Mouse (Mus musculus) telencephalon, adult 2 months (tissue): ENCODE results near the gene Klk5.

ENCODE experiments used
- DNase-seq: peaks from one replicate; pipeline ENCODE4 v3.0.0-alpha.2; 2011; ENCODE audit warnings: low read depth, low spot score

Gene Klk5

DNA sequence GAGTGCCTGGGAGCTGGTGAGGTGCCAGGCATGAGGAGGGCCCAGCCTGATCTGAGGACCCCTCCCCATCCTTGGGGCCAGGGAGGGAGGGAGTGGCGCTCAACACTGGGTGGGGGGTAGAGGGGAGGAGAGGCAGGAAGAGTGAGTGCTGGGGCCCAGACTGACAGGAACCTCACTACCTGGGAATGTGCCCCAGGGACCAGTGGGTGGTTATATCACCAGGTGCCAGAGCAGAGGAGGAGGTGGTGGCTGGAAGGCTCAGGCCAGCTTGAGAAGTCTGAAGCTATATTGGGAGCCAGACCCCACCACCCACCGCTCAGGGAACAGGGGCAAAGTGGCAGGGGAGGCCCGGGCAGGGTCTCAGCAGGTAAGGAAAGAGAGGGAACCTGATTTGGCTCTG is at the start of gene Klk5:
Klk5 (plus strand) TSS at position 271 of the 400 bp plus-strand sequence.
- no peak for DNase-seq

DNA sequence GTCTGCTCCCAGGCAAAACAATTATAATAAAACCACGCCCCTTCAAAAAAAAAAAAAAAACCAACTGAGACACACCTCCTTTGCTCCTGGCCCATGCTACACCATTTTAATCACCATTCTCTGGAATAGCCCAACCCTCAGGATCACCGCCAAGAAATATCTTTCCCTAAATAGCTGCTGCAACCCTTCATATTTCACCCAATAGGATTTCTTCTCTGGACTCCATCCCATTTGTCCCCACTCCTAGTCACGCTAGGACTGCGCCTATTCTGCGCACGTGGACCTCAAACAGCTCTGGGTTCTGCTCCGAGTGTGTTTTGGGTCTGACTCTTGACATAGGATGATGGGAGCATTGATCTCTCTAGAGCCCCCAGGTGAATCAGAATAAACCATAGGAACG is 45.4 kb upstream of the Klk5 start:
- no peak for DNase-seq

DNA sequence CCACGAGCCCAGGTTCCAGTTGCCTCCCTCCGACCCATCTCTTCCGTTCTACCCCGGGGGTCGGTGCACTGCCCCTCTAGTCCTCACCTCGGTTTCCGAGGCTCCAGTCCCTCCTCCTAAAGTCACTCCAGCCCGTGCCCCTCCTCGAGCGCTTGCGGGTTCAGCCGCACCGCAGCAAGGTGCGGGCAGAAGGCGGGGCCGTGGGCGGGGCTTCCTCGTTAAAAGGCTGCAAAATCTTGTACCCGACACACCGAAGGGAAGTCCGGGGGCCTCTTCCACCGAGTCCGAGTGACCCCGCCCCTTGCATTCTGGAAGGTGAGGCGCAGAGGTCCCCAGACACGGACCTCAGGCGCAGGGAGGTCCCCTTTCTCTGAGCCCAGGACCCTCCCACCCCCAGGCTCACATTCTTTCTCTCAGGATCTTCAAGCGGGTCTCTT is 44.4 kb upstream of the Klk5 start, which contains the start of gene Klk8:
Klk8 (plus strand) TSS at position 245 of the 437 bp plus-strand sequence.
- DNase-seq, result no peak

DNA sequence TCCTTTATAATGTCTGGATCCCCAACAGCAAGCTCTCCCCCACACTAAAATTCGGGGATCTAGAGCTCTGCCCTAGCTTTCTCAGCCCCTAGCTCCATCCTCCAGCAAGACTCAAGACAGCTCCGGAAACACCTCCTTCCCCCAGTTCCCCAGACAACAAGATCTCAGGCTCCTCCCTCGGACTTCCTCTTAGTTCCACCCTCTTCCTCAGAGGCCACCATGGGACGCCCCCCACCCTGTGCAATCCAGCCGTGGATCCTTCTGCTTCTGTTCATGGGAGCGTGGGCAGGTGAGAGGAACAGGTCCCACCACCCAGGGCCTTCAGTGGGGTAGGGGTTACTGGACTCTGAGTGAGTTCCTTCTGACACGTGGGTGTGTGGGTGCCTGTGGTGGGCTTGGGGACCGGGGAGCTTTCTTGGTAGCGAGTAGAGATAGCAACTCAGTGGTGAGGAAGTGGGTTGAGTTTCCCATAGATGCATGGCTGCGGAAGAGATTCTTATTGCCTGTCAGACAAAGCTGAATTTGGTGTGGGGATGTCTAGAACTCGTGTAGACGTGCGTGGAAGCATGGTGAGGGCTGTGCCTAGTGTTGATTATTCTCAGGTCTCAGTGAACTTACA is 43.8 kb upstream of the Klk5 start:
- DNase-seq, result no peak

- DNase-seq, result no peak
These were observed 41.9 kb upstream of the Klk5 start for GRCm38 (mm10) chr7:43799876-43800275.

GRCm38 (mm10) chr7:43810994-43811393 is 30.8 kb upstream of the Klk5 start, which contains the start of gene Klk7:
Klk7 (plus strand) TSS chr7:43811294.
- no peak for DNase-seq

DNA sequence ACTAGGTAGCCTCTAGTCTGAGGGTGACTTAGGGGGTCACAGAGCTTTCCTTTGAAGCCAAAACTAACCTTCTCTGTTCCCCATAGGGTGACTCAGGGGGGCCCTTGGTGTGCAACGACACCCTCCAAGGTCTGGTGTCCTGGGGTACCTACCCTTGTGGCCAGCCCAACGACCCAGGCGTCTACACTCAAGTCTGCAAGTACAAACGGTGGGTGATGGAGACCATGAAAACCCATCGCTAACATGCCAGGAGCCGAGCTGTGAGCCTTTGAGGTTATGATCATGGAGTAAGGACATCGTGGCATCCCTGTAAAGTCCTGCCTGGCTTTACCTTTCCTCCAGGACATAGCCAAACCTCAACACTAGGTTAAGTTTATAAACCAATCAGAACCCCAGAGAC is 26.6 kb upstream of the Klk5 start:
- no peak for DNase-seq

DNA sequence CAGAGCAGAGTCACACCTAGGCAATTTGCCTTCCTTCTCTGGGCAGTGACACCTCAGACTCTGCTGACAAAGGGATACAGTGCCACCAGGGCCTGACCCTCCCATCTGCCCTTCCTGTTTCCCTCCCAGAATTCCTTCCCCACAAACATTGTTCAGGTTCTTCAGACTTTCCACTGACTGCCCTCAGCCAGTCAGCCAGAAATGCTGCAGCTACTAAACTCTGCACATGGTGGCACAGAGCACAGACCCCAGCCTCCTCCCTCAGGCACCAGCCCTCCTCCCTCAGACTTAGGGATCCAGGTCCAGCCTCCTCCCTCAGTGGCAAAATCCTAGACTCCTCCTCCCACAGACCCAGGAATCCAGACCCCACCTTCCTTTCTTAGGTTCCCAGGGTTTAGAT is 25.0 kb upstream of the Klk5 start:
- no peak for DNase-seq

DNA sequence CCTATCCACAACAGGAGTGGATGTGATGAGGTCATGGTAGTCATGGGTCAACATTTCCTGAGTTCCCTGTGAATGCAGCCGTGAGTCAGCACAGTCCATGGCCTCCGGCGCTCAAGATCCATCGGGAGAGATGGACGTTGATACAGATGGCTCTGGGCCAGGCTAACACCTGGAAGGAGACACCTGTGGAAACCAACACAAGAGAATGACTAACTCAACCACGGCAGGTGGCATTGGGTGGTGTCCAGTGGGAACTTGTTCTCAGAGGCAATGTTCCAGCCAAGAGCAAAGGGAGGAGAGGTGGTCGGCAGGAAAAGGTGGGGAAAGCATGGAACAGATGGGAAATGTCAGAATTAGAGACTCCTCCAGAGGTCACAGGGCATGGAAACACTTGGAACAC is 20.2 kb upstream of the Klk5 start:
- DNase-seq, result no peak

- no peak for DNase-seq
These were observed 17.6 kb upstream of the Klk5 start, which contains the start of gene Klk6 for GRCm38 (mm10) chr7:43824199-43824598. Klk6 (plus strand) TSS chr7:43824499.

DNA sequence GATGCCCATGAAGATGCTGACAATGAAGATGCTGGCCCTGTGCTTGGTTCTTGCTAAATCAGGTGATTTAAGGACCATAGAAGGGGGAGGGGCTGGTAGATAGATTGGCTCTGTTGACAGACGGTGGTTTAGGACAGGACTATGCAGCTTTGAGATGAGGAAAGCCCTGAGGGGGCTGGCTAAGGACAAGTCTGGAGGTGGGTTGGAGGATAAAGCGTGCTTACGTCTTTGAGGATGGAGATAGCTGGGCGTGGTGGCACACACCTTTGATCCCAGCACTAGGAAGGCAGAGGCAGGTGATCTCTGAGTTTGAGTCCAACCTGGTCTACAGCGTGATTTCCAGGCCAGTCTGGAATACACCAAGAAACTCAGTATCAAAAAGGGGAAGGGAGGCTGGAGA is 15.7 kb upstream of the Klk5 start:
- DNase-seq, result no peak

GRCm38 (mm10) chr7:43827706-43828105 is 14.1 kb upstream of the Klk5 start:
- no peak for DNase-seq

DNA sequence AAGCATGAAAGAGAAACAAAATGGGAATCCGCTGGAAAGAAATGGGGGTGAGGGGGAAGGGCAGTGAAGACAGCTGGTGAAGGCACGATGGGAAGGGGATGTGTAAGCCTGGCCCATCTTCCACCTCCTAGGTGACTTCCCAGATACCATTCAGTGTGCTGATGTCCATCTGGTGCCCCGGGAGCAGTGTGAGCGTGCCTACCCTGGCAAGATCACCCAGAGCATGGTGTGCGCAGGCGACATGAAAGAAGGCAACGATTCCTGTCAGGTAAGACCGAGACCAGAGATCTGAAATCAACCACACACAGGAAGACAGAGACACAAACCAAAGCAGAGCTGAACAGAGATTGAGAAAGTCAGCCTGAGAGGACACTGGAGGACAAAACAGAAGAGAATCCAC is 12.8 kb upstream of the Klk5 start:
- no peak for DNase-seq

- DNase-seq, result no peak
These were observed 2.0 kb downstream of the Klk5 start for GRCm38 (mm10) chr7:43843801-43844200.

DNA sequence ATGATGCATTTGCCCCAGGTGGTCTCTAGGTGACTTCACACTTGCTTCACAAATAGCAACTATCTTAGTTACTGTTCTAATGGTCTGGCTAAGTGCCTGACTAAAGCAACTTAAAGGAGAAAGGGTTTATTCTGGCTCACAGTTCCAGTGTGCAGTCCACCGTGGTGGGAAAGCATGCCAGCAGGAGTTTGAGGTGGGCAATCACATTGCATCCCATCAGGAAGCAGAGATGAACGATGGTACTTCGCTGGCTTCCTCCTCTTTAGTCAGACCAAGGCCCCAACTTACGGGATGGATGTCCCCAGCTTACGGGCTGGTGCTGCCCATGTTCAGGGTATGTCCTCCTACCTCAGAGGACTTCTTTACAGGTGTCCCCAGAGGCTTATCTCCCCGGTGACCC is 9.8 kb downstream of the Klk5 start:
- DNase-seq, result no peak

DNA sequence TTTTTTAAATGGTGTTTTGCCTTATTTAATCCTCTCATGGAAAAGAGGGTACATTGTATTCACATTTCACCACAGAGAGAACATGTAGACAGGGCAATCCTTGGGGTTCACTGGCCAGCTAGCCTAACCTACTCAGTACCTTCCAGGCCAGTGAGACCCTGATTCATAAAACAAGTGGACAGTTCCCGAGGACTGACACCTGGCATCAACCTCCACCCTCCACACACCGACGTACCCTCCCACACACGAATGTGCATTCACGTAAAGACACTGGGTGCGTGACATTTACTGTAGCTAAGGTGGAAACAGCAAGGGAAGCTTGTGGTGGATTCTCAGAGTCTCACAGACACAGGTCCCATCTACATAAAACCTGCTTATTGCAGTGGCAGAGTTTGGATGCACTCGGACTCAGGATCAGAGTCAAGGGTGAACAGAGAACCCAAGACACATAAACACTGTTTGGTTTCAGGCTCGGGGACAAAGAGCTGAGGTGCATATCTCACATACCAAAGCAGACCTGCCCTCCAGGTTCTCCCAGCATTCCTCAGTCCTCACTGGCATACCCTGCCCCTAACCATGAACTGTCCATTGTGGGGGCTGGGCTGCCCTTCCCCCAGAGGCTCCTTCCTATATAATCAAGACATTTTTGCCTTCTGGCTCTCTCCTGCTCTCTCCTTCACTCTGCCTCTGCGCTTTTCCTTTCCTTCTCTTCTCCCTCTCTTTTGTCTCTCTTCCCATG is 13.0 kb downstream of the Klk5 start:
- no peak for DNase-seq

- no peak for DNase-seq
These were observed 13.9 kb downstream of the Klk5 start for GRCm38 (mm10) chr7:43855709-43856108.

- no peak for DNase-seq
These were observed 14.5 kb downstream of the Klk5 start for GRCm38 (mm10) chr7:43856307-43856706.

DNA sequence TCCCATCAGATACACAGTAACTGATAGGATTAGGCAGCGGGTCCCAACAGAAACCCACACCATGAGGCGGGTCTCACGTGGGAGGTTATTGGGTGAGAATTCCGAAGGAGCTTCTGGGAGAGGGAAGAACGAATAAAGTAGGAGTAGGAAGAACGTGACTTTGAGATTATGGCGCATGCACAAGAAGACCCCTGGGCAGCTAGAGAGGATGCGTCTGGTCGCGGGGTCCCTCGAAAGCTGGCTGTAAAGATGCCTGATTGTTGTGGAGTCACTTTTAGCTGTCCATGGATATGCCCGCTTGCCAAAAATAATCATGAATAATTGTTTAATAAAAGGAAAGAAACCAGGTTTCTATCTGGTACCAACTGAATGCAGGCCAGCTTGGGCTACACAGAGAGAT is 15.7 kb downstream of the Klk5 start:
- no peak for DNase-seq

GRCm38 (mm10) chr7:43860411-43860810 is 18.6 kb downstream of the Klk5 start:
- no peak for DNase-seq

- peak; percentile 6 for DNase-seq
These were observed 31.5 kb downstream of the Klk5 start for GRCm38 (mm10) chr7:43873237-43873636.

DNA sequence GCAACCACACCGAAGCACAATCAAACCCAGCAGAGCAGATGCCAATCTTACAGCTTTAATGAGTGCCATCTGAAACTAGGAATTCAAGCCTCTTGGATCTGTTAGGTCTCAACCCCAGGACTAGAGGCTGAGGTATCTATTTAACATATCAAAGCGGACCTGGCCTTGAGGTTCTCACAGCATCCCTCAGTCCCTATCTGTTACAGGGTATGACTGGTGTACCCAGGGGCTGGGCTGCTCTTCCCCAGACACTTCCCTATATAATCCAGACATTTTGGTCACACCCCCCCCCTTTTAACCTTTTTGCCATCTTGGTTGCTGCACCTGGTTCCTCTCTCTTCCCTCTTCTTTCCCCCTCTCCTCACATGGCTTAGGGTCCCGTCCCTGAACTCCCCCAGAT is 31.9 kb downstream of the Klk5 start:
- DNase-seq, result no peak

GRCm38 (mm10) chr7:43874868-43875375 is 33.2 kb downstream of the Klk5 start:
- no peak for DNase-seq
